In genomic region chr19:46305432-46306267, GRCm38 (mm10) we compare ENCODE assay signal across 8 mouse cellular contexts. TPM values are rescaled to one million over a fixed set of nuclear protein-coding genes. Genes with fewer than 3 reads are reported as not detected.
DNase-seq lines count a peak whose midpoint lies in the region; ATAC-seq and TF ChIP-seq lines count a peak whose summit lies in the region.

No protein-coding gene starts in this region.

- peak; percentile 78 for TF ChIP-seq POLR2A in embryonic fibroblast, embryonic 13.5 days (IDR thresholded peaks at IDR 0.05; ENCODE audit: low read depth, low read length)

- peaks cover 24% of the 10 kb centered on the region for H3K36me3 ChIP-seq in heart, embryonic 14.5 days (ENCODE audit: control insufficient read depth, insufficient read depth, low read length)
- peaks cover 6% of the 10 kb centered on the region; the same call in 1 of the 2 replicates for H3K36me3 ChIP-seq in kidney, postnatal 0 days (ENCODE audit: insufficient read depth, low read length)
- no peaks in the 10 kb centered on the region for H3K36me3 ChIP-seq in lung, embryonic 15.5 days
- no peaks in the 10 kb centered on the region for H3K36me3 ChIP-seq in neural tube, embryonic 15.5 days

- no peak for TF ChIP-seq CTCF in embryonic fibroblast, embryonic 13.5 days (IDR thresholded peaks at IDR 0.05; ENCODE audit: borderline replicate concordance, insufficient read depth, low read length)
- TF ChIP-seq CTCF in kidney, postnatal 0 days (IDR thresholded peaks at IDR 0.05; ENCODE audit: low read depth) = no peak

- H3K4me1 ChIP-seq in embryonic fibroblast, embryonic 13.5 days (ENCODE audit: control insufficient read depth, insufficient read depth, low read length) = peaks cover 4% of the 10 kb centered on the region; the same call in 1 of the 2 replicates
- peaks cover 9 to 17% of the 10 kb centered on the region in 2 experiments; a peak in 3 of 4 replicates for H3K4me1 ChIP-seq in heart, embryonic 14.5 days (ENCODE audit: control insufficient read depth in 2 of 2, insufficient read depth in 2 of 2, low read length in 2 of 2)
- peaks cover 5% of the 10 kb centered on the region; the same call in 1 of the 2 replicates for H3K4me1 ChIP-seq in kidney, postnatal 0 days (replicated peaks; ENCODE audit: insufficient read depth, low read length)
- peaks cover 24% of the 10 kb centered on the region for H3K4me1 ChIP-seq in lung, embryonic 15.5 days
- peaks cover 39% of the 10 kb centered on the region for H3K4me1 ChIP-seq in neural tube, embryonic 15.5 days

- 0 out of 2 replicates have a peak, but pooled peaks cover 16% of the 10 kb centered on the region for H3K27me3 ChIP-seq in heart, embryonic 14.5 days (ENCODE audit: control insufficient read depth, insufficient read depth, low read length)
- H3K27me3 ChIP-seq in kidney, postnatal 0 days (ENCODE audit: insufficient read depth, low read length) = no peaks in the 10 kb centered on the region
- peaks cover 9% of the 10 kb centered on the region; the same call in 1 of the 2 replicates for H3K27me3 ChIP-seq in lung, embryonic 15.5 days
- peaks cover 42% of the 10 kb centered on the region for H3K27me3 ChIP-seq in neural tube, embryonic 15.5 days (replicated peaks)

- H3K4me2 ChIP-seq in heart, embryonic 14.5 days (ENCODE audit: low read length) = peak overlapping the region; percentile 99
- peak overlapping the region; percentile 98 for H3K4me2 ChIP-seq in kidney, postnatal 0 days (ENCODE audit: low read length)
- peak overlapping the region; percentile 98 for H3K4me2 ChIP-seq in lung, embryonic 15.5 days
- peak overlapping the region; percentile 93 for H3K4me2 ChIP-seq in neural tube, embryonic 15.5 days

- WGBS in heart, embryonic 14.5 days = under 1% methylated on average over 41 of the region's 43 CpGs
- under 1% methylated on average over 42 of the region's 43 CpGs for WGBS in kidney, postnatal 0 days
- under 1% methylated on average over 43 of the region's 43 CpGs for WGBS in lung, embryonic 15.5 days
- WGBS in neural tube, embryonic 15.5 days = 2% methylated on average over 41 of the region's 43 CpGs

- peak overlapping the region; percentile 86 for H3K9ac ChIP-seq in heart, embryonic 14.5 days (ENCODE audit: low read length)
- H3K9ac ChIP-seq in kidney, postnatal 0 days (ENCODE audit: low read depth, low read length) = peak overlapping the region; percentile 71
- peak overlapping the region; percentile 56 for H3K9ac ChIP-seq in lung, embryonic 15.5 days
- H3K9ac ChIP-seq in neural tube, embryonic 15.5 days (replicated peaks) = peak overlapping the region; percentile 44

- peak; percentile 89 to 91 for DNase-seq in CD8-positive naive resting alpha-beta T cell, adult 2 months (ENCODE audit: low read depth in 2 of 2, low spot score in 2 of 2)
- peak; percentile 80 for DNase-seq in adrenal gland, adult 8-10 months
- DNase-seq in kidney, postnatal 0 days (ENCODE audit: low spot score) = peak; percentile 90
- peak; percentile 82 to 88 for DNase-seq in thymus, postnatal 10 days (ENCODE audit: low spot score in 2 of 2)

- peak overlapping the region; percentile 29 for H3K27ac ChIP-seq in embryonic fibroblast, embryonic 13.5 days (ENCODE audit: insufficient read depth, low read length)
- H3K27ac ChIP-seq in heart, embryonic 14.5 days (replicated peaks in 1 of 2; ENCODE audit: control insufficient read depth in 1 of 2, insufficient read depth in 1 of 2, low read depth in 2 of 2, low read length in 2 of 2) = peak overlapping the region; percentile 58 to 86; a peak in 3 of 4 replicates
- peak overlapping the region; percentile 91 for H3K27ac ChIP-seq in kidney, postnatal 0 days
- peak overlapping the region; percentile 96 for H3K27ac ChIP-seq in lung, embryonic 15.5 days
- no peak overlapping the region for H3K27ac ChIP-seq in neural tube, embryonic 15.5 days (replicated peaks)

- peak; percentile 75 for ATAC-seq in heart, embryonic 14.5 days (ENCODE audit: insufficient number of reproducible peaks, insufficient read depth, low FRiP score, low read depth)
- ATAC-seq in kidney, postnatal 0 days (replicated peaks; ENCODE audit: low FRiP score, low read depth) = peak; percentile 70
- ATAC-seq in lung, embryonic 15.5 days (ENCODE audit: borderline replicate concordance, extremely low read depth, low FRiP score, low TSS enrichment) = peak; percentile 56
- ATAC-seq in neural tube, embryonic 15.5 days (ENCODE audit: low FRiP score) = no peak

- H3K9me3 ChIP-seq in heart, embryonic 14.5 days (ENCODE audit: control insufficient read depth, low read length) = no peaks in the 10 kb centered on the region
- H3K9me3 ChIP-seq in kidney, postnatal 0 days (replicated peaks; ENCODE audit: low read length) = no peaks in the 10 kb centered on the region
- no peaks in the 10 kb centered on the region for H3K9me3 ChIP-seq in lung, embryonic 15.5 days
- H3K9me3 ChIP-seq in neural tube, embryonic 15.5 days (replicated peaks) = no peaks in the 10 kb centered on the region

- H3K4me3 ChIP-seq in embryonic fibroblast, embryonic 13.5 days (ENCODE audit: insufficient read depth, low read length) = peak overlapping the region; percentile 74
- H3K4me3 ChIP-seq in heart, embryonic 14.5 days (ENCODE audit: control insufficient read depth in 1 of 2, insufficient read depth in 1 of 2, low read depth in 1 of 2, low read length in 2 of 2) = peak overlapping the region; percentile 82 to 84
- peak overlapping the region; percentile 75 for H3K4me3 ChIP-seq in kidney, postnatal 0 days (replicated peaks; ENCODE audit: low read depth, low read length)
- peak overlapping the region; percentile 70 for H3K4me3 ChIP-seq in lung, embryonic 15.5 days
- H3K4me3 ChIP-seq in neural tube, embryonic 15.5 days (replicated peaks) = peak overlapping the region; percentile 47

RNA-seq across cellular contexts. Expression of gene Nfkb2, which starts 1.5 kb away (rescaled TPM):
- total RNA-seq in adrenal gland, adult 8-10 months (2022) = 10 to 100 TPM; 35.6 to 40.1 (median 37.3) TPM
- 42.3 and 44.8 TPM in 2 replicates for polyA plus RNA-seq in embryonic fibroblast, embryonic 13.5 days (2011; ENCODE audit: insufficient read length, low read depth, missing spikeins)
- polyA plus RNA-seq in heart, embryonic 14.5 days (2014; fragmentation: Nextera tagmentation; extraction: Ambion mirVana) = 7.0 and 7.4 TPM in 2 replicates
- 8.7 and 8.8 TPM in 2 replicates for polyA plus RNA-seq in kidney, postnatal 0 days (2015; fragmentation: Nextera tagmentation; extraction: Ambion mirVana)
- 9.1 and 10.5 TPM in 2 replicates for polyA plus RNA-seq in lung, embryonic 15.5 days (2015; fragmentation: Nextera tagmentation; extraction: Ambion mirVana)
- polyA plus RNA-seq in neural tube, embryonic 15.5 days (2015; fragmentation: Nextera tagmentation; extraction: Ambion mirVana) = 2.4 and 10.0 TPM in 2 replicates

RNA-seq across cellular contexts. Expression of gene Psd, which starts 21.3 kb away (rescaled TPM):
- 10 to 100 TPM in 3 of 4 experiments, 1 to 10 TPM in 1; 7.9 to 14.9 (median 13.1) TPM for total RNA-seq in adrenal gland, adult 8-10 months (2022)
- polyA plus RNA-seq in embryonic fibroblast, embryonic 13.5 days (2011; ENCODE audit: insufficient read length, low read depth, missing spikeins) = 1.5 and 2.7 TPM in 2 replicates
- 6.0 and 7.4 TPM in 2 replicates for polyA plus RNA-seq in heart, embryonic 14.5 days (2014; fragmentation: Nextera tagmentation; extraction: Ambion mirVana)
- polyA plus RNA-seq in kidney, postnatal 0 days (2015; fragmentation: Nextera tagmentation; extraction: Ambion mirVana) = 2.7 and 2.9 TPM in 2 replicates
- polyA plus RNA-seq in lung, embryonic 15.5 days (2015; fragmentation: Nextera tagmentation; extraction: Ambion mirVana) = 7.0 and 8.3 TPM in 2 replicates
- polyA plus RNA-seq in neural tube, embryonic 15.5 days (2015; fragmentation: Nextera tagmentation; extraction: Ambion mirVana) = 88.4 and 118 TPM in 2 replicates

RNA-seq across cellular contexts. Expression of gene Fbxl15, which starts 22.3 kb away (rescaled TPM):
- total RNA-seq in adrenal gland, adult 8-10 months (2022) = 10 to 100 TPM; 11.9 to 16.2 (median 13.2) TPM
- 3.2 and 3.9 TPM in 2 replicates for polyA plus RNA-seq in embryonic fibroblast, embryonic 13.5 days (2011; ENCODE audit: insufficient read length, low read depth, missing spikeins)
- 10.4 and 11.8 TPM in 2 replicates for polyA plus RNA-seq in heart, embryonic 14.5 days (2014; fragmentation: Nextera tagmentation; extraction: Ambion mirVana)
- polyA plus RNA-seq in kidney, postnatal 0 days (2015; fragmentation: Nextera tagmentation; extraction: Ambion mirVana) = 29.9 and 33.8 TPM in 2 replicates
- 13.3 and 14.2 TPM in 2 replicates for polyA plus RNA-seq in lung, embryonic 15.5 days (2015; fragmentation: Nextera tagmentation; extraction: Ambion mirVana)
- 44.0 and 52.3 TPM in 2 replicates for polyA plus RNA-seq in neural tube, embryonic 15.5 days (2015; fragmentation: Nextera tagmentation; extraction: Ambion mirVana)

RNA-seq across cellular contexts. Expression of gene Cuedc2, which starts 32.9 kb away (rescaled TPM):
- 100 to 1,000 TPM in 2 of 4 experiments, 10 to 100 TPM in 2; 77.2 to 109 (median 89.6) TPM for total RNA-seq in adrenal gland, adult 8-10 months (2022)
- 62.4 and 67.7 TPM in 2 replicates for polyA plus RNA-seq in embryonic fibroblast, embryonic 13.5 days (2011; ENCODE audit: insufficient read length, low read depth, missing spikeins)
- polyA plus RNA-seq in heart, embryonic 14.5 days (2014; fragmentation: Nextera tagmentation; extraction: Ambion mirVana) = 125 and 128 TPM in 2 replicates
- 167 and 173 TPM in 2 replicates for polyA plus RNA-seq in kidney, postnatal 0 days (2015; fragmentation: Nextera tagmentation; extraction: Ambion mirVana)
- 146 and 154 TPM in 2 replicates for polyA plus RNA-seq in lung, embryonic 15.5 days (2015; fragmentation: Nextera tagmentation; extraction: Ambion mirVana)
- 322 and 350 TPM in 2 replicates for polyA plus RNA-seq in neural tube, embryonic 15.5 days (2015; fragmentation: Nextera tagmentation; extraction: Ambion mirVana)

RNA-seq across cellular contexts. Expression of gene Mfsd13a, which starts 35.3 kb away (rescaled TPM):
- 10 to 100 TPM; 11.7 to 21.1 (median 16.6) TPM for total RNA-seq in adrenal gland, adult 8-10 months (2022)
- polyA plus RNA-seq in embryonic fibroblast, embryonic 13.5 days (2011; ENCODE audit: insufficient read length, low read depth, missing spikeins) = 1.3 and 1.6 TPM in 2 replicates
- polyA plus RNA-seq in heart, embryonic 14.5 days (2014; fragmentation: Nextera tagmentation; extraction: Ambion mirVana) = 4.4 and 6.4 TPM in 2 replicates
- polyA plus RNA-seq in kidney, postnatal 0 days (2015; fragmentation: Nextera tagmentation; extraction: Ambion mirVana) = 12.0 and 14.0 TPM in 2 replicates
- polyA plus RNA-seq in lung, embryonic 15.5 days (2015; fragmentation: Nextera tagmentation; extraction: Ambion mirVana) = 10.1 and 10.5 TPM in 2 replicates
- polyA plus RNA-seq in neural tube, embryonic 15.5 days (2015; fragmentation: Nextera tagmentation; extraction: Ambion mirVana) = 13.2 and 13.9 TPM in 2 replicates
